Mouse (Mus musculus): ENCODE results near the gene Clcc1.

Clcc1 gene

GRCm38 (mm10) chr3:108701256-108701655, 47.5 kb downstream of the Clcc1 start:
- CTCF ChIA-PET = no interaction called here

GRCm38 (mm10) chr3:108702789-108703188, 49.1 kb downstream of the Clcc1 start:
- CTCF ChIA-PET = no interaction called here

- CTCF ChIA-PET = no interaction called here
Measured at GRCm38 (mm10) chr3:108711296-108711695, 57.6 kb downstream of the Clcc1 start.

- CTCF ChIA-PET = no interaction called here
Measured at GRCm38 (mm10) chr3:108713065-108713675, 59.5 kb downstream of the Clcc1 start.

- CTCF ChIA-PET = no interaction called here
Measured at GRCm38 (mm10) chr3:108714837-108715236, 61.1 kb downstream of the Clcc1 start.

- CTCF ChIA-PET = no interaction called here
Measured at GRCm38 (mm10) chr3:108717896-108718502, 64.3 kb downstream of the Clcc1 start.

GRCm38 (mm10) chr3:108719357-108719756, 65.6 kb downstream of the Clcc1 start:
- CTCF ChIA-PET = no interaction called here

- CTCF ChIA-PET = no interaction called here
Measured at GRCm38 (mm10) chr3:108719761-108720160, 66.0 kb downstream of the Clcc1 start.

- CTCF ChIA-PET = interaction anchor here (0.6 to 0.8 kb wide), 2 partner anchors 34 to 209 kb away, joined by 3 to 7 read pairs; no protein-coding TSS in a partner anchor
Measured at GRCm38 (mm10) chr3:108721076-108721991, 67.6 kb downstream of the Clcc1 start.

- CTCF ChIA-PET = interaction anchor here (0.6 to 0.8 kb wide), 2 partner anchors 35 to 209 kb away, joined by 3 to 7 read pairs; no protein-coding TSS in a partner anchor
Measured at GRCm38 (mm10) chr3:108722036-108722872, 68.5 kb downstream of the Clcc1 start, which contains the start of gene Gpsm2. Gene Gpsm2, minus strand, starts transcription at chr3:108722309.

- CTCF ChIA-PET = no interaction called here
Measured at GRCm38 (mm10) chr3:108726413-108726812, 72.7 kb downstream of the Clcc1 start.

GRCm38 (mm10) chr3:108727344-108727743, 73.6 kb downstream of the Clcc1 start:
- CTCF ChIA-PET = no interaction called here

- CTCF ChIA-PET = interaction anchor here (0.6 kb wide), 1 partner anchor 9 kb away, joined by 8 read pairs; no protein-coding TSS in a partner anchor
Measured at GRCm38 (mm10) chr3:108727776-108728175, 74.1 kb downstream of the Clcc1 start.

Data from spleen, embryonic (tissue).